Mouse (Mus musculus): ENCODE data around the gene Eif2a. TPM values are rescaled to one million over a fixed set of nuclear protein-coding genes. Genes with fewer than 3 reads are reported as not detected.
A peak's percentile ranks its signal among the peaks of the same experiment; 100 is the strongest.
"Not testable (repeated sequence)": the region's sequence is repeated elsewhere in the genome, so short reads cannot be mapped to it uniquely, and the experiment has no call there.

Eif2a gene
- polyA plus RNA-seq, 1 experiment from 2014 or later: 56.1 TPM

DNA sequence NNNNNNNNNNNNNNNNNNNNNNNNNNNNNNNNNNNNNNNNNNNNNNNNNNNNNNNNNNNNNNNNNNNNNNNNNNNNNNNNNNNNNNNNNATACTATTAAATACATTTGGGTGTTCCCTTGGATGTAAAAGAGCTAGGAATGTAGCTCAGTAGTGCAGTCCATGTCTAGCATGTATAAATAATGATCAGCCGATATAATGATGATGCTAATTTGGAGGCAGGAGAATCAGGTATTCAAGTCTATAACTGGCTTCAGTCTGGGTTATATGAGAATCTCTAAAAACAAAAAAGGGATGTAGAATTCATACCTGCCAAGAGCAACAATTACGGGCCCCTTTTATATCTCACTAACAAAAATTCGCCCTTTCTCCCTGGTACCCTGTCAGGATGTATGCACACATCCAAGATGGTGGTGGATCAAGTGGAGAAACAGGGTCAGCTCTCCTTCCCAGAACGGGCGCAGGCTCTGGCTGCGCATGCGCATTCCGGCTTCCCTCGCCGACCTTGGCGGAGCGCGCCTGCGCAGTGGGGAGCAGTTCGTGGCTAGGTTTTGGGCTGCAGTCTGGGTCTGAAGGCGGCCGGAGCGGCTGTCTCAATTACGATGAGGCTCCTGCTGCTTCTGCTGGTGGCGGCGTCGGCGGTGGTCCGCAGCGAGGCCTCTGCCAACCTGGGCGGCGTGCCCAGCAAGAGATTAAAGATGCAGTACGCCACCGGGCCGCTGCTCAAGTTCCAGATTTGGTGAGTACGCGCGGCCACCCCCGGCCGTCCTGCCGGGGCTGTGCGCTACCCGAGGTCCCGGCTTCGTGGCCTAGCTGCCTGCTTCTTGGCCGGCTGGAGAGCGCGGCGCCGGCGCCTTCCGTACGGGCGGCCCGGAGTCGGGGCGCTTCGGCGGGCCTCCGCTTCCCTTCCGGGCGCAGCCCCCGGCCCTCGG is 50.8 kb downstream of the Eif2a start, which contains the start of gene Selenot:
Selenot (plus strand) TSS at position 500 of the 930 bp plus-strand sequence.
- ATAC-seq (ENCODE audit: insufficient number of reproducible peaks, insufficient read depth, low FRiP score, low TSS enrichment, low read depth): peak; percentile 95
- H3K27me3 ChIP-seq: no peaks in the 10 kb centered on the region
- 3% methylated on average over 59 of the region's 59 CpGs for WGBS

DNA sequence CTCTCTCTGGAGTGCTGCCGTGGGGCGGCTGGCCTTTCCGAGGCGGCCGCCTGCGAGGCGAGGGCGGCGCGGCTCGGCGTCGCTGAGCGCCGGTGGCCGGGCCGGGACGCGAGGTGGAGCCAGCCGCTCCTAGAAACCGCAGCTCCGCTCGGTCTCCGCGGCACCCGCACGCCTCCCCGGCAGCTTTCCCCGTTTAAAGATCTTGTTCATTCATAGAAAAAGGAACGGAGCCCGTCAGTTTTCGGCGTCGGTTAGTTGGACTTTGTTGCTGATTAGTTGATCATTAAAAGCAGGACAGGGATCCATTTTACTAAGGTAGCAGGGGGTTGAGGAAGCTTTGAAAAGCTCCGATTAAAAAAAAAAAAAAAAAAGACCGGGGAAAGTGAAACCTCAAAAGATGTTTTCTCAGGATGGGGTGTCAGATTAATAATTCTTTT is 51.5 kb downstream of the Eif2a start:
- Histone ChIP-seq H3K4me2 (peak overlapping the region; percentile 64), H3K4me3 (replicated peaks) (peak overlapping the region; percentile 93), H3K9me3 (no peaks in the 10 kb centered on the region), H3K9ac (replicated peaks) (peak overlapping the region; percentile 100), H3K36me3 (peaks cover 15% of the 10 kb centered on the region), H3K4me1 (replicated peaks) (peaks cover 11% of the 10 kb centered on the region), H3K27me3 (no peaks in the 10 kb centered on the region), H3K27ac (peak overlapping the region; percentile 100)
- under 1% methylated on average over 36 of the region's 36 CpGs for WGBS
- ATAC-seq (ENCODE audit: insufficient number of reproducible peaks, insufficient read depth, low FRiP score, low TSS enrichment, low read depth): peak; percentile 35; the same call in 1 of the 2 replicates

More for the DNA sequence above, 50.8 kb downstream of the Eif2a start, which contains the start of gene Selenot:
- Histone ChIP-seq H3K4me3 (replicated peaks) (peak within 1 kb of the TSS; percentile 93), H3K27ac (peak within 1 kb of the TSS; percentile 100), H3K36me3 (peaks cover 15% of the 10 kb centered on the region), H3K4me1 (replicated peaks) (peaks cover 6% of the 10 kb centered on the region), H3K9me3 (no peaks in the 10 kb centered on the region), H3K9ac (replicated peaks) (peak within 1 kb of the TSS; percentile 100), H3K4me2 (peak within 1 kb of the TSS; percentile 64)

DNA sequence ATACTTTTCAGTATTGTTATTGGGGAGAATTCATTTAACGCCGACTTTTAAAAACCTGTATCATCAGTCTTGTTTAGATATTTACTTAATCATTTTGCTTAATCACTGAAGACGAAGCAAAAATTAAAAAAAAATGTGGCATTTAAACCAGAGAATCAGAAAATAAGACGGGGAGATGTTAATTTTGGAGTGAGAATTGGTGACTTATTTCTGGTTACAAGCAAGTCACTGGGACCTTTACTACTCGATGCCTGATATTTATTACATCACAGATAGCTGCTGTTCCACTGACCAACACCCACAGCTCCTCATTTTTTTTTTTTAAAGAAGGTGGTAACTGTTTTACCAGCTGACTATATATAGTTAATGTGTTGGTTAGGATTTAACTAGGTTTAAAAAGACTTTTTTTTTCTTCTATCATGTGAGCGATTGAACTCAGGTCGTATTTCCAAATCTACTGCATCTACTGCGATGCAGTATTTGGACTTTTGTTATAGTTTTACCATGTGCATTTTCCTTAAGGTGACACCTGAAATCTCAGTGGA is 52.0 kb downstream of the Eif2a start:
- Histone ChIP-seq H3K27ac (no peak overlapping the region; the same call in 1 of the 2 replicates), H3K27me3 (no peaks in the 10 kb centered on the region), H3K9me3 (no peaks in the 10 kb centered on the region), H3K36me3 (peaks cover 15% of the 10 kb centered on the region), H3K4me2 (peak overlapping the region; percentile 64), H3K4me1 (replicated peaks) (peaks cover 16% of the 10 kb centered on the region), H3K9ac (replicated peaks) (peak overlapping the region; percentile 14), H3K4me3 (replicated peaks) (peak overlapping the region; percentile 93)
- ATAC-seq (ENCODE audit: insufficient number of reproducible peaks, insufficient read depth, low FRiP score, low TSS enrichment, low read depth): no peak
- WGBS: 20% methylated on average over 8 of the region's 8 CpGs

DNA sequence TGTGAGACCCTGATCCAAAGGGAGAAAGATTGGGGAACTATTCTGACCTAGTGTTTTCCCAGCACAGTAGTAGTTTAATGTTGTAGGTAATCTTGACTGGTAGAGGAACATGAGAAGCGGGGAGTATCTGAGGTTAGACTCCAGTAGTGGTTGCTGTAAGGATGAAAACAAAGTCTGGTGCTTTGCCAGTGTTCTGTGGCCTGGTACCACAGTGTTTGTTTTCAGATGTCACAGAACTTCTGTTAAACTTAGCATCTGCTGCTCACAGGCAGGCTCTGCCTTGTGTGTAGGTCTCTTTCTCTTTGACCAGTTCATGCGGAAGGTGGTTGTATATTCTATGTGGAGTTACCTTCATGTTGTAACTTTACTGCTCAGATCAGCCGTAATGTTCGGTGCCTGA is 55.9 kb downstream of the Eif2a start:
- no peaks in the 10 kb centered on the region for H3K27me3 ChIP-seq
- H3K4me3 ChIP-seq (replicated peaks): no peak overlapping the region
- no peak overlapping the region for H3K27ac ChIP-seq
- 90% methylated on average over 4 of the region's 4 CpGs for WGBS
- no peak for ATAC-seq (ENCODE audit: insufficient number of reproducible peaks, insufficient read depth, low FRiP score, low TSS enrichment, low read depth)
- no peaks in the 10 kb centered on the region for H3K9me3 ChIP-seq
- H3K4me2 ChIP-seq: no peak overlapping the region
- H3K4me1 ChIP-seq (replicated peaks): peaks cover 16% of the 10 kb centered on the region
- no peak overlapping the region for H3K9ac ChIP-seq (replicated peaks)
- peaks cover 23% of the 10 kb centered on the region for H3K36me3 ChIP-seq

DNA sequence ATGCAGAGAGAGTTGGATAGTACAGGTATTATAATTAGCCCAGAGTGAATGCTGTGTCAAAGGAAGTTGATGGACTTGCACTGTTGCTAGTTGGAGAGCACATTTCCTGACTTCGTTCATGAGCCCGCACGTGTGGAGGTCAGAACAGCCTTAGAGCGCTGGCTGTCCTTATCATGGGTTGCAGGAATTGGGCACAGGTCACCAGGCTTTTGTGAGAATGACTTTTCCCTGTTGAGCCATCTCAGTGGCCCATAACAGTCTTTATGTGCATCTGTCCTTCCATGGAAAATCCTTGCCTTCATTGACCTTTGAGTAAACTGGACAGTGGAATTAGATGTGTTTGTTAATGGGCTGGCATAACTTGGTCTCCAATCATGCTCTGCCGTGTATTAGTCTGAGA is 56.7 kb downstream of the Eif2a start:
- peaks cover 29% of the 10 kb centered on the region for H3K36me3 ChIP-seq

DNA sequence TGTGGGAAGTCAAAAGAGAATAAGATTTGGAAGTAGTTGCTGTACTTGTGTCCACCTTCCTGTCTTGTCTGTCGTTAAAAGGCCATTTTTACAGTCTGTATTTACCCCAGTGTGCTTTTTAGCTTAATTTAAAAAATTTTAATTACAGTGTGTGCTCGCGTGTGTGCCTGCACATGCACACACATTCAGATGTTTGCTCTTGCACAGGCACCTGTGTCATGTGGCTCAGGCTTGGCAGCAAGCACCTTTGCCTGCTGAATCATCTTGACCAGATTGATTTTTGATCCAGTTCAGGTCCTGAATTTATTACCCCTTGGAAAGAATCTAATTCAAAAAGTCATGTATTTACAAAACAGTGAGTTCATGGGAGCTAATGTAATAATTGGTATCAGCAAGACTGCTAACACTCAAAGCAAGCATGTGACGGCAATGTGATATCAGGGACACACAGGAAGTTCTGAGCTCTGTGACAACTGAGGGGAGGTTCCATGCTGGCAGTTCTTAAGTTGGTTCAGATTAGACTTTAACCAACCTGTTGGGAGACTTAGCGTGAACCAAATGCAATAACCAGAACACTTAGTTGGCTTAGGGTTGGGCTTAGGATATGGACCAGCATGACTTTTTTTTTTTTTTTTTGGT is 57.3 kb downstream of the Eif2a start:
- H3K4me2 ChIP-seq: no peak overlapping the region
- H3K9me3 ChIP-seq: no peaks in the 10 kb centered on the region
- WGBS: 89% methylated on average over 5 of the region's 5 CpGs
- peaks cover 35% of the 10 kb centered on the region for H3K36me3 ChIP-seq
- no peak for ATAC-seq (ENCODE audit: insufficient number of reproducible peaks, insufficient read depth, low FRiP score, low TSS enrichment, low read depth)
- H3K4me1 ChIP-seq (replicated peaks): peaks cover 14% of the 10 kb centered on the region
- H3K4me3 ChIP-seq (replicated peaks): no peak overlapping the region
- H3K27me3 ChIP-seq: no peaks in the 10 kb centered on the region
- no peak overlapping the region for H3K27ac ChIP-seq
- no peak overlapping the region for H3K9ac ChIP-seq (replicated peaks)

More for the DNA sequence above, 56.7 kb downstream of the Eif2a start:
- Histone ChIP-seq H3K9me3 (no peaks in the 10 kb centered on the region), H3K27me3 (no peaks in the 10 kb centered on the region), H3K4me3 (replicated peaks) (no peak overlapping the region), H3K4me2 (no peak overlapping the region), H3K4me1 (replicated peaks) (peaks cover 16% of the 10 kb centered on the region), H3K9ac (replicated peaks) (no peak overlapping the region), H3K27ac (no peak overlapping the region)
- 84% methylated on average over 5 of the region's 5 CpGs for WGBS
- no peak for ATAC-seq (ENCODE audit: insufficient number of reproducible peaks, insufficient read depth, low FRiP score, low TSS enrichment, low read depth)

DNA sequence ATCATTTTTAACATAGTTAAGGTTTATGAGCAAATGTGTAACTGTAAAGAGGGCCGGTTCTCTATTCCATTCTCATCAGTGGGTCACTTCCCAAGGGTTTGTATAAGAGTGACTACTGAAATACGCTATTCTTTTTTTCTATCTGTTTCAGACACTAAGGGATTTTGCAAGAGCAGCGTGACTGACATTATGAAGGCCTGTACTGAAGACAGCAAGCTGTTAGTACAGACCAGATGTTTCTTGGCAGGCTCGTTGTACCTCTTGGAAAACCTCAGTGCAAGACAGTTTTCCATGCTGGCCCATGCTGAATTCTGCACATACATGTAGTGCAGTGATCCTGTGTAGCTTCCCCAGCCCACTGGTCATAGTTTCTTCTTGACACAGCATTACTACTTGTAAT is 64.9 kb downstream of the Eif2a start:
- not testable (repeated sequence) for H3K27me3 ChIP-seq; ATAC-seq (ENCODE audit: insufficient number of reproducible peaks, insufficient read depth, low FRiP score, low TSS enrichment, low read depth); H3K4me3 ChIP-seq (replicated peaks); H3K9me3 ChIP-seq; H3K4me2 ChIP-seq; H3K27ac ChIP-seq; H3K9ac ChIP-seq (replicated peaks); H3K4me1 ChIP-seq (replicated peaks)
- WGBS: 89% methylated on average over 4 of the region's 4 CpGs
- H3K36me3 ChIP-seq: peaks cover 66% of the 10 kb centered on the region

DNA sequence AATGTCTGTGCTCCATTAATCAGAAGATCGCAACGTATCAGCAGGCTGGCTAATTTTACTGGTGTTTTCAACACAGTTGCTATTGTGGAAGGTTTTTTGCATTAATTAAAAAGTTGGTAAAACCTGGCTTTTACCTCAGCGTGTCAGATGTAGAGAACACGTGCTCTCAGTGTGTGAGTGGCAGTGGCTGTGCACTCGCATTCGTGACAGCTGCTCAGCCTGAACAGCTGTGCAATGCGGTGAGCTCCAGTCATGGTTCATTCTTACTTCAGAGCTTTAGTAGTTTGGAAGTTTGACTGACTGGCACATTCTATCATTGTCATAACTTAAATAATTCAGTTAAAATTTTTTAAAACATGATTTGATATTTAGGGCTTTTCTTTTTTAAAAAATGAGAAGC is 67.0 kb downstream of the Eif2a start:
- ATAC-seq (ENCODE audit: insufficient number of reproducible peaks, insufficient read depth, low FRiP score, low TSS enrichment, low read depth); H3K27ac ChIP-seq; H3K9me3 ChIP-seq; H3K4me1 ChIP-seq (replicated peaks); H3K4me2 ChIP-seq; H3K4me3 ChIP-seq (replicated peaks); H3K9ac ChIP-seq (replicated peaks); H3K27me3 ChIP-seq: not testable (repeated sequence)
- H3K36me3 ChIP-seq: peaks cover 53% of the 10 kb centered on the region
- 87% methylated on average over 7 of the region's 7 CpGs for WGBS

DNA sequence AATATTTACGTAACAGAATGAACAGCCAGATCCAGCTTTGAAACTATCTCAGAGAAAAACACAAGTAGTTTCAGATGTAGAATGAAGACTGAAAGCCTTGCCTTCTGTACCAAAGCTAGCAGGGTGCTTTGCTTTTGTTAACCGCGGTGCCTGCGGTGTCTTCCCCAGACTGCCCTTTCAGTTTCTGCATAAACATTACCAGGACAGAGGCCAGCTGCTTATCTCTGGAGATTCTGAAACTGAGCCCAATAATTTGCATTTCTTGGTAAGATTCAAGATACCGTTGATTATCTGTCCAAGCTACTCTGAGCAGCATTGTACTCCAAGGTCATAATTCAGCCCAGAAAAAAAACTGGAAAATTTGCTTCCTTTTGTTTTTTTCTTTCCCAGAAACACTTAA is 68.0 kb downstream of the Eif2a start:
- Histone ChIP-seq H3K9ac (replicated peaks) (no peak overlapping the region), H3K4me3 (replicated peaks) (no peak overlapping the region), H3K9me3 (peaks cover 1% of the 10 kb centered on the region; the same call in 1 of the 2 replicates), H3K4me1 (replicated peaks) (no peaks in the 10 kb centered on the region), H3K27ac (no peak overlapping the region), H3K27me3 (no peaks in the 10 kb centered on the region), H3K36me3 (peaks cover 50% of the 10 kb centered on the region), H3K4me2 (no peak overlapping the region)
- no peak for ATAC-seq (ENCODE audit: insufficient number of reproducible peaks, insufficient read depth, low FRiP score, low TSS enrichment, low read depth)
- 79% methylated on average over 5 of the region's 5 CpGs for WGBS

Measured in limb, embryonic 12.5 days (tissue).